Mouse (Mus musculus) adrenal gland, adult 18-20 months (tissue): ENCODE data around the gene Olfr94. TPM values are rescaled to one million over a fixed set of nuclear protein-coding genes. Genes with fewer than 3 reads are reported as not detected.
"Not testable (repeated sequence)": the region's sequence is repeated elsewhere in the genome, so short reads cannot be mapped to it uniquely, and the experiment has no call there.

ENCODE experiments used
- DNase-seq, 2 experiments: peaks; one replicate each; pipeline ENCODE4 v3.0.0; 2021 to 2022; ENCODE audit warnings: low spot score in 2 of 2
- long read RNA-seq, 2 experiments: library from polyadenylated mRNA; stranded (forward); transcript quantifications; one replicate each; pipeline ENCODE4 v2.0.0; 2021
- total RNA-seq, 2 experiments: library from RNA; stranded (reverse); gene quantifications; 1 replicate in 1 of 2; 2 replicates in 1 of 2; pipeline ENCODE4 v1.2.3; 2021

Gene Olfr94
- not detected for total RNA-seq
- long read RNA-seq, experiment 1, result 0 reads
- long read RNA-seq, experiment 2, result 0 reads

DNA sequence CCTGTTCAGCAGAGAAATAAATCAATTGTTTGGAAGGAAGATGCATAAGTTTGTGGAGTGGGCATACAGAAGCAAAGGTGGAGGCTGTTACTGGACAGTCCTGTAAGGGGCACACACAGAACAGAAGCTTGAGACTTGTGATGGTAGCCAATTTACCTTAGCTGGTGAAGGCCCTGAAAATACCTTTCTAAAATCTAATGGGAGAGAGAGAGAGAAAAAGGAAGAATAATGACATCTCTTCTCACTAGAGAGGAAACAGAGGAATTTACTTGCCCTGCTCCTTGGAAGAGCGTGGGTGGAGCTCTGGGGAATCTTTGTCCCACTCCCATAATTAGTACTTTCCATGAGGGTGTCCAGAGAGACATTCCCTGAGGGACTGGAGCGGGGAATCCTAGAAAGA lies at the start of gene Olfr94:
Olfr94 (minus strand) TSS at position 101 of the 400 bp plus-strand sequence.
- no peak for DNase-seq

DNA sequence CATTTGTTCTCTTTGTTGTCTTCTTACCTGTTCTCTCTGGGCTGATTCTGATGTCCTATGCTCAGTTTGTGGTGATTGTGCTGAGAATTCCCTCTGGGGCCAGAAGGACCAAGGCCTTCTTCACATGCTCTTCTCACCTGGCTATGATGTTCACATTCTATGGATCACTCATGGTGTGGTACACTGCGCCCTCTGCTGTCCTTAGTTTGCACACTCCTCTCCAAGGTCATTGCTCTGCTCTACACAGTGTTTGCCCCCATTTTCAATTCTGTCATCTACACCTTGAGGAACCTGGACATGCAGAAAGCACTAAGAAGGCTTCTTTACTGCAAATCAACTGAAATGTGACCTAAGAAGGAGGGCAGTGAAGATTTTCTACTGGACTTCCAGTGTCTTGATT lies 49.8 kb upstream of the Olfr94 start:
- peak; percentile 9 to 25 for DNase-seq

DNA sequence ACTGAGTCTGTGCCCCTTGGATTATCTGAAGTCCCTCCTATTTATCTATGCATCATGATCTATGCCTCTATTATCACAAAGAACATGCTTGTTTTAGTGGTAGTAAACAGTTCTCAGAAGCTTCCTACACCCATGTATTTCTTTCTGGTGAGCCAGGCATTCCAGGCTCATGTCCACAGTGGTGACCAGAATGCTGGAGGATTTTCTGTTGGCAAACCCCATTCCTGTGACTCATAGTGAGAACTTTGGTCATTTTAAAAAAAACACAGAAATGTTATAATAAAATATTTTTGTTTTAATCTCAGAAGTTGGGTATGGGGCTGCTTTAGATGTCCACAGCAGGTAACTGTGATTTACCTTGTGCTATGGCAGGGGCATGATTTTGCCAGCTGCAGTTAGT lies 48.7 kb upstream of the Olfr94 start:
- DNase-seq, result no peak

DNA sequence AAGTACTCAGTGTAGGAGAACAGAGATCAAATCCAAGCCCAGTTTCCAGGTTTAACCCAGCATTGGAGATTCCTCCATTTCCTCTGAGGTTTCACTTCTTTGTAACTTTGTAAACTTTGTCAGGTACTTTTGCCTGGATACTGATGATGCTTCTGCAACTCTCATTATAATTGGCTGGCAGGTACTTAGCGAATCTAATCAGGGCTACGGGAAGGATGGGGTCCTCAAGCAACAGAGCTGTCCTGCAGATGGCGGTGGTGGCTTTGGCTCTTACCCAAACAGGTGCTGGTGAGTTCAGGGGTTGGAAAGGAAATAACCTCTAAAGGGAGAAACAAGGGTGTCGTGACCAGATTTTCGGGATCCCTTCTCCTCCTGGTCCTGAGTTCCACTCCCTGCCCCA lies 45.9 kb upstream of the Olfr94 start:
- DNase-seq, result peak; percentile 20 to 33

DNA sequence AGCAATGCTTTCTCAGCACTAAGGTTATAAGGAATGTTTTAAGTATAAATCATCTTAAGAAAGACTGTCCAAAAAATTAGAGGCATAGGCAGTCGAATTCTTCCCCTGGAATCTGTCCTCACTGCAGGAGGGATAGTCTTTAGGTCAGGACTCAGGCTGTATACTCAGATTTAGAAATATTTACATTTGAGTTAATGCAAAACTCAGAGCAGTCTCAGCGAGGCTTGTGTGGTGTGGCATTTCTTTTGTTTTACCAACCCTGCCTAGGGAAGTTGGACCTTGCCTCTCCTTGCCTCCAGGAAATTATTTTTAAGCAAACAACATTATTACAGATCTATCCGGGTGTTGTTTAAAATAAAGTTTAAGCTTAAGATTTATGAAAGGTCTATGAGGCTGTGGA lies 41.4 kb upstream of the Olfr94 start:
- DNase-seq, result no peak

- DNase-seq, result not testable (repeated sequence)
These were observed 36.4 kb upstream of the Olfr94 start, which contains the start of gene Olfr97 for GRCm38 (mm10) chr17:37237230-37237629. Gene Olfr97 (minus strand): TSS chr17:37237330.

DNA sequence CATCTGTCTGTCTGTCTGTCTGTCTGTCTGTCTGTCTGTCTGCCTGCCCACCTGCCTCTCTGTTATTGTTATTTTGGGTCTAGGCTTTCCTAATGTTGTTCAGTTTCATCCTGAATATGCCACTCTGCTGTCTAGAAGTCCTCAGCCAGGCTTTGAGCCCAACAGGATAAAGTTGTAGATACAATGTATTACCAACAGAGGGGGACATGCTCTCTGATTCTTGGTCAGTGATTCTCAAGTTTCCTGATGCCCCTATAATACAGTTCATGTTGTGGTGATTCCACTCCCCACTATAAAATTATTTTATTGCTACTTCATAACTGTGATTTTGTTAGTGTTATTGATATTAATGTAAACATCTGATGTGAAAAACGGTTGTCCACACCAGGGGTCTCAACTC lies 21.1 kb upstream of the Olfr94 start:
- no peak for DNase-seq

DNA sequence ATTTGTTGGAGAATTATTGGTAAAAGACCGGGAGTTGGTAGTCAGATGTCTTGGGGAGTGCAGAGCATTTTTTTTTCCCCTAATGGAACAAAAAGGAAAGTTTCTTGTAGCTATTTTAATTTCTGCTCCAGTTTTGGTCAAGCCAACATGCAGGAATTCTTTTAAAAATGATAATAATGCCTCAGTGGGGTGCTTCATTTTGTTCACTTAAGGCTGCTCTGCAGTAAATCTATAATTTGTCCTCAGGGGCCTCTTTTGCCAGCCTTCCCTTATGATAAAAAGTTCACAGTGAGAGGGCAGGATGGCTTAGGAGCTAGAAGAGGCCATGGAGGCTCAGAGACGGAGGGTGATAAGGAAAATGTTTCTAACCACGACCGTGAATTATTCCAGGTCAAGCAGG lies 19.1 kb upstream of the Olfr94 start, which contains the start of gene Olfr96:
Olfr96 (plus strand) TSS at position 301 of the 400 bp plus-strand sequence.
- DNase-seq, result no peak

DNA sequence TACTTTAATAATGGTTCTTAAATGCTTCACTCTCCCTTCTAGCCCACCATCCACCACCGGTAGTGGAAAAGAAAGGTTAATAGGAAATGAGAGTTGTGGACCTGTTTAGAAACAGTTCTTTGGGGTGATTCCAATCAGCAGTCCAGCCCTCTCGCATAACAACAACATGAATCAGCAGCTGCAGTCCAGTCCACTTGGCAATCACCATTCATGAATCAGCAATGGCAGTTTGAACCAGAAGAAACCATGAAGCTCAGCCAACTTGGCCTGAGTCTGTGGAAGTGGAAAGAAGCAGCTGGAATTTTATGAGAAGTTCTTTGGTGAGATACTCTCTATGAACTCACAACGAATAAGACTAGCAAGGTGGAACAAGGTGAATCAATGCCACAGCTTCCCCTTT lies 17.7 kb upstream of the Olfr94 start:
- DNase-seq, result no peak

DNA sequence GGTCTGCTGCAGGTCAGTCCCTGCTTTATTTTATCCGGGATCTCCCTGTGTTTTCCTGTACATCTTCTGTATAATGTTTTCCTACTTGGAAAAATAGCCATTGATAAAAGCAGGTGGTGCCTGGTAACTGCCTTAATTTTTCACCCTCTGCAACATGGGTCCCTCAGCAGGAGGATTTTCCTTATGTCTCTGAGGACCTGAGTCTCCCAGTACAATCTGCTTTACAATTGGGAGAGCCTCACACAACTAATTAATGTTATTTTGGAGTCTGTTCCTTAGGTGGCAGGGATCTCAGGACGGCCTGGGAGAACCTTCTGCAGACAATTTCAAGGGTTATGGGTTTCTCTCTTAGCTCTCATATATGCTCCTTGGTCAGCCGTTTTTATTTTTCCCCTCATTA lies 12.2 kb upstream of the Olfr94 start, which contains the start of gene Olfr95:
Olfr95 (minus strand) TSS at position 101 of the 400 bp plus-strand sequence.
- no peak for DNase-seq

GRCm38 (mm10) chr17:37210884-37211768 lies 10.3 kb upstream of the Olfr94 start:
- DNase-seq, result no peak

DNA sequence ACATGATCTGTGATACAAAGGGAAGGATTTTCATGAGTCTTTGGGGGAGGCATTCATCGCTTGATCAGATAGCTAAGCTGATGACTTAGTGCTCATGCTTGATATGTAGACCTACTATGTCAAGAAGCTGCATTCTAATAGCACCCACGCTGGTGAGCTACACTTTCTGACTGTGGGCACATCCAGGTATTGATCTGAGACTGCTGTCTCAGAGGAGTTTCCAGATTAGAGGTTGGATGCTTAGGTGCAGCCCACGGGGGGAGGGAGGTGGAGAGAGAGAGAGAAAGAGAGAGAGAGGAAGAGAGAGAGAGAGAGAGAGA lies 3.1 kb upstream of the Olfr94 start:
- DNase-seq, result no peak

DNA sequence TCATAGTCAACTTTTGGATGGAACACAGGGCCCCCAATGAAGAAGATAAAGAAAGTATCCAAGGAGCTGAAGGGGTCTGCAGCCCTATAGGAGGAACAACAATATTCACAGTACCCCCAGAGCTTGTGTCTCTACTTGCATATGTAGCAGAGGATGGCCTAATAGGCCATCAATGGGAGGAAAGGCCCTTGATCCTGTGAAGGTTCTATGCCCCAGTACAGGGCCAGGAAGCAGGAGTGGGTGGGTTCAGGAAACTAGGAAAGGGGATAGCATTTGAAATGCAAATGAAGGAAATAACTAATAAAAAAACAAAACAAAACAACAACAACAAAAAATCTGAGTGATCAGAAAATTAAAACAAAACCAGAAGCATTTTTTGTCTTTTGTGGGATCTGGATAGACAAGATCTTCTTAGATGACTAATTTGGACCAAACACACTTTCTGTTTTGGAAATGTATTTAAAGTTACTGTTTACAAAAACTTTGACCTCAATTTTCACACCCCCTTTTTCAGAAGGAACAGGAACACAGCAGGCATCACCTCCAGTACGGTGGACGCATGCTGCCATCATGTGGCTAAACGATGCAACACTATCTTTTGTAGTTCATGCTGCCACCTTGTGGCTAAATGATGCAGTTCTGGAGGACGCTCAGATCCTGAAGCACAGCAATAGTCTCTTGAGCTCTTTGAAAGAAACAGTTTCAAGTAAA lies 2.6 kb upstream of the Olfr94 start:
- peak; percentile 65 to 77 for DNase-seq

GRCm38 (mm10) chr17:37196845-37197724 lies 3.7 kb downstream of the Olfr94 start:
- DNase-seq, result peak; percentile 23 to 26

DNA sequence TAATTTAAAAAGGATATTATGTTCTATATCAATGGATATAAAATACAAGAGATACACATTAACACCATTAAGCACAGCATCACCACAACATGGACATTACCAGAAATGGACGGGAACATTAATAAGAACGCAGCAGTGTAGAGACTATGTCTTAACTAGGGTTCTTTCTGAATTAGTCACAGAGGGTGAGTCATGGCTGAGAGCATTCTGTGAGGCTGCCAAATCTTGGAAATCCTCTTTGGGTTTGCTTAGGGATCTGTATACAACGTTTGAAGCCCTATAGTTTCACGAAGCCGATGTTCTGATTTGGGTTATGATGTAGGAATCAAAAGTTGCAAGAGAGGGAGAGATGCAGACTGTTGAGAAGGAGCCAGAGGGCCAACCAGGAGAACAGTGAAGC lies 6.0 kb downstream of the Olfr94 start:
- DNase-seq, result no peak

GRCm38 (mm10) chr17:37193656-37194055 lies 7.1 kb downstream of the Olfr94 start, which contains the start of gene Ubd:
Gene Ubd (plus strand): TSS chr17:37193892.
- DNase-seq, result no peak

GRCm38 (mm10) chr17:37193032-37193431 lies 7.8 kb downstream of the Olfr94 start:
- DNase-seq, result no peak

DNA sequence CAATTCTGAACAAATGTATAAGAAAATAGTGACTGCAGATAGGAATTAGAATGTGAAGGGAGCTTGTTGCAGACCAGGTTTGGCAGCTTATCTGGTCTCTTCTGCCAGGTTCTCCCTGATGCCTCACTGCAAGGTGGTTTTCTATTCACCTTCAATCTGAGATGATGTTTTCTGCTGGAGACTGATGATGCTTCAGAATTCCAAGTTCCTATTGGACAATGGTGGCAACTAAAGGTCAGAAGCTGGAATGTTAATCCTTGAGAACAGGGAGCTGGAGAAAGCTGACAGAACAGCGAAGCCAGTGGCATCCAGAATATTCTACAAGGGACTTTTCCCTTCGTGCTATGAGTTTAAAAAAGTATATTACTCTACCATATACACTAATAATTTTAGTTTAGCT lies 10.1 kb downstream of the Olfr94 start:
- peak in 1 of 2 experiments; percentile 24 for DNase-seq

GRCm38 (mm10) chr17:37185474-37185873 lies 15.3 kb downstream of the Olfr94 start:
- no peak for DNase-seq

DNA sequence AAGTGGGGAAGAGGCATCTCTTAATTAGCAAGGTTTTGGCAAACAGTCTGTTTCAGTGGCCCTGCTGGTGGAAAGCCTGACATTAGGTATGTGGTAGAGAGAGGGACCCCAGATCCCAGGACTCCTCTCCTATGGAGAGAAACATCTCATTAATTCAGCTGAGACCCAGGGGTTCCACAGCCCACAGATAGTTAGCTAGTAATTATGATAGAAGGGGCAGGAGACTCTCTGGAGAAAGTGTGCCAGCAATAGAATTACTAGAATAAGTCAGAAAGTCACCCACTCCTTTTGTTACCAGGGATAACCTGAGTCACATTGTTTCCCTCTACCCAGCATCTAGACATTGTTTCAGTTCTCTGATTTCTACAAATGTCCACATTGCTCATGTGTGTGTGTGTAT lies 39.4 kb downstream of the Olfr94 start, which contains the start of gene Olfr93:
Olfr93 (minus strand) TSS at position 101 of the 400 bp plus-strand sequence.
- no peak for DNase-seq
